Mouse (Mus musculus) ES-Bruce4 (cell line): ENCODE measurements around the gene Gm10401.

Experiments
- CTCF ChIP-seq: IDR thresholded peaks from one replicate; pipeline ENCODE4 v1.8.1; 2011; ENCODE audit warnings: low read depth, low read length
- POLR2A ChIP-seq: IDR thresholded peaks from one replicate; pipeline ENCODE4 v1.8.1; 2011; ENCODE audit warnings: low read length; ENCODE audit not compliant: insufficient read depth

GRCm38 (mm10) chr5:115060067-115060695, 37.9 kb downstream of the Gm10401 start:
- TF ChIP-seq POLR2A (no peak), CTCF (no peak)
